In genomic region chr2:92947981-92948698, GRCm38 (mm10) we compare ENCODE assay signal across 8 mouse cellular contexts. TPM values are rescaled to one million over a fixed set of nuclear protein-coding genes. Genes with fewer than 3 reads are reported as not detected.
A peak's percentile ranks its signal among the peaks of the same experiment; 100 is the strongest.
DNase-seq lines count a peak whose midpoint lies in the region; ATAC-seq and TF ChIP-seq lines count a peak whose summit lies in the region.

No protein-coding gene starts in this region.

- 0 out of 2 replicates have a peak, but pooled peaks have one; percentile 15 for ATAC-seq in heart, embryonic 16.5 days (replicated peaks; ENCODE audit: extremely low read depth, insufficient read depth, low FRiP score)
- ATAC-seq in megakaryocyte progenitor cell, adult 5-6 weeks (replicated peaks; ENCODE audit: poor library complexity): no peak
- no peak for ATAC-seq in megakaryocyte, adult 5-6 weeks (ENCODE audit: poor library complexity, severe bottlenecking)

- 8% methylated on average over 12 of the region's 12 CpGs for WGBS in heart, embryonic 16.5 days

- no peaks in the 10 kb centered on the region for H3K79me2 ChIP-seq in myocyte (ENCODE audit: control insufficient read depth, insufficient read depth)

- H3K9ac ChIP-seq in heart, embryonic 16.5 days (ENCODE audit: low read length): no peak overlapping the region

- H3K27ac ChIP-seq in heart, embryonic 16.5 days (ENCODE audit: low read length): no peak overlapping the region; the same call in 1 of the 2 replicates

- H3K9me3 ChIP-seq in heart, embryonic 16.5 days (replicated peaks; ENCODE audit: control insufficient read depth, low read length): no peaks in the 10 kb centered on the region

- peak overlapping the region; percentile 15; the same call in 1 of the 2 replicates for H3K4me2 ChIP-seq in heart, embryonic 16.5 days (ENCODE audit: low read depth, low read length)
- H3K4me2 ChIP-seq in myocyte (ENCODE audit: low read depth): peak overlapping the region; percentile 66

- peak; percentile 66 to 71 for DNase-seq in cerebellum, postnatal 10 days
- no peak for DNase-seq in cerebellum, postnatal 36 days
- DNase-seq in 3T3-L1 (ENCODE audit: low read depth, low spot score): peak; percentile 97
- DNase-seq in brain, adult 2 months (ENCODE audit: low read depth, low spot score): peak; percentile 89

- no peaks in the 10 kb centered on the region for H3K36me3 ChIP-seq in heart, embryonic 16.5 days (ENCODE audit: control insufficient read depth, insufficient read depth)
- H3K36me3 ChIP-seq in myocyte (ENCODE audit: control insufficient read depth, insufficient read depth): peaks cover 19% of the 10 kb centered on the region

- H3K27me3 ChIP-seq in heart, embryonic 16.5 days (ENCODE audit: control insufficient read depth, insufficient read depth, low read length): no peaks in the 10 kb centered on the region
- no peaks in the 10 kb centered on the region for H3K27me3 ChIP-seq in myocyte (ENCODE audit: control insufficient read depth, insufficient read depth, insufficient read length)

- no peak overlapping the region for H3ac ChIP-seq in myocyte (ENCODE audit: control insufficient read depth, insufficient read length)

- no peak overlapping the region for H3K4me3 ChIP-seq in heart, embryonic 16.5 days (ENCODE audit: low read length)
- H3K4me3 ChIP-seq in myocyte: no peak overlapping the region

- no peak for TF ChIP-seq POLR2A in myocyte (IDR thresholded peaks at IDR 0.05; ENCODE audit: insufficient read length, low read depth)

- peaks cover 8% of the 10 kb centered on the region for H3K4me1 ChIP-seq in heart, embryonic 16.5 days (ENCODE audit: control insufficient read depth, insufficient read depth, low read length)

TF ChIP-seq in myocyte, 11 proteins besides CTCF, POLR2A, EP300 and RAD21:
- peak; percentile 100 for TF ChIP-seq TCF12 (IDR thresholded peaks at IDR 0.05; ENCODE audit: insufficient read depth, poor library complexity, severe bottlenecking)
- TF ChIP-seq SRF (IDR thresholded peaks at IDR 0.05; ENCODE audit: control insufficient read depth, insufficient read length, low read depth): peak; percentile 65
- 0 out of 2 replicates have a peak, but pooled peaks have one; percentile 24 for TF ChIP-seq CEBPB (IDR thresholded peaks at IDR 0.05; ENCODE audit: insufficient read depth, poor library complexity, severe bottlenecking)
- TF ChIP-seq MYOG (IDR thresholded peaks at IDR 0.05; ENCODE audit: control insufficient read depth in 1 of 3, insufficient read depth in 1 of 3, insufficient read length in 2 of 3, low read depth in 2 of 3): peak; percentile 99 to 100 (median 99)
- no peak for TF ChIP-seq REST (IDR thresholded peaks at IDR 0.05; ENCODE audit: insufficient read depth, insufficient read length)
- peak; percentile 98 to 100 (median 100) for TF ChIP-seq MYOD1 (IDR thresholded peaks at IDR 0.05; ENCODE audit: control insufficient read depth in 1 of 3, insufficient read length in 2 of 3, low read depth in 2 of 3)
- no peak for TF ChIP-seq E2F4 (IDR thresholded peaks at IDR 0.05; ENCODE audit: insufficient read depth)
- TF ChIP-seq TCF3 (IDR thresholded peaks at IDR 0.05; ENCODE audit: insufficient read length, low read depth): peak; percentile 100

RNA-seq across cellular contexts. Expression of gene Syt13, which starts 33.2 kb away (rescaled TPM):
- 1.2 and 2.7 TPM in 2 replicates for polyA plus RNA-seq in heart, embryonic 16.5 days (2015; fragmentation: Nextera tagmentation; extraction: Ambion mirVana)
- polyA plus RNA-seq in myocyte (2012; fragmentation: generic; extraction: Trizol): 49.7 TPM
- not detected in 2 replicates for total RNA-seq in megakaryocyte progenitor cell, adult 5-6 weeks (2015)
- total RNA-seq in megakaryocyte progenitor cell, adult 5-6 weeks (2017): not detected in 2 replicates
- total RNA-seq in megakaryocyte, adult 5-6 weeks (2015): not detected in 2 replicates
- total RNA-seq in megakaryocyte, adult 5-6 weeks (2017): not detected in 2 replicates

Comparison
In these comparisons a context has a peak if more than half of its experiments do, and no peak if none do; other contexts are left out.
1. DNase-seq: peak in cerebellum, postnatal 10 days (2 of 2), 3T3-L1 (single experiment) and brain, adult 2 months (single experiment); none in cerebellum, postnatal 36 days (0 of 2).